Mouse (Mus musculus) intestine, embryonic 15.5 days (tissue): ENCODE measurements at regions not wholly inside any gene's neighbourhood (a gene's known extent, or its start where the extent isn't known, plus 50 kb on each side); places are given as distances from the start of the nearest gene placed in this dataset.
A peak's percentile ranks its signal among the peaks of the same experiment; 100 is the strongest.
"Not testable (repeated sequence)": the region's sequence is repeated elsewhere in the genome, so short reads cannot be mapped to it uniquely, and the experiment has no call there.

ENCODE experiments used
- ATAC-seq: fragments of 200-750 bp; cut with Nextera tagmentation; 2 replicates; pipeline ENCODE4 v1.8.0; 2017; ENCODE audit warnings: moderate TSS enrichment, moderate library complexity
- H3K27ac ChIP-seq: fragments of 300-500 bp; sonication (generic); 2 replicates; pipeline ENCODE4 v1.5.1; 2015; ENCODE audit warnings: mild to moderate bottlenecking, inconsistent platforms
- H3K27me3 ChIP-seq: fragments of 300-500 bp; sonication (generic); replicated peaks from 2 replicates; pipeline ENCODE4 v1.6.1; 2015; ENCODE audit warnings: inconsistent platforms
- H3K36me3 ChIP-seq: fragments of 300-500 bp; sonication (generic); 2 replicates; pipeline ENCODE4 v1.6.1; 2015; ENCODE audit warnings: inconsistent platforms
- H3K4me1 ChIP-seq: fragments of 300-500 bp; sonication (generic); replicated peaks from 2 replicates; pipeline ENCODE4 v1.6.1; 2015; ENCODE audit warnings: inconsistent platforms
- H3K4me2 ChIP-seq: fragments of 300-500 bp; sonication (generic); replicated peaks from 2 replicates; pipeline ENCODE4 v1.6.1; 2015; ENCODE audit warnings: mild to moderate bottlenecking, inconsistent platforms
- H3K4me3 ChIP-seq: fragments of 300-500 bp; sonication (generic); replicated peaks from 2 replicates; pipeline ENCODE4 v1.5.1; 2015; ENCODE audit warnings: inconsistent platforms
- H3K9ac ChIP-seq: fragments of 300-500 bp; sonication (generic); 2 replicates; pipeline ENCODE4 v1.6.1; 2015; ENCODE audit warnings: inconsistent platforms
- H3K9me3 ChIP-seq: fragments of 300-500 bp; sonication (generic); 2 replicates; pipeline ENCODE4 v1.6.1; 2016; ENCODE audit warnings: inconsistent platforms
- WGBS: fragments of 180-500 bp; shearing (Covaris S2); methylation state at CpG from one replicate; pipeline ENCODE4 v1.1.7; 2015; 5-methylcytosine and 5-hydroxymethylcytosine counted together

- Histone ChIP-seq H3K9ac (no peak overlapping the region), H3K9me3 (no peaks in the 10 kb centered on the region), H3K4me2 (no peak overlapping the region), H3K27ac (no peak overlapping the region), H3K4me3 (no peak overlapping the region), H3K4me1 (no peaks in the 10 kb centered on the region), H3K27me3 (no peaks in the 10 kb centered on the region), H3K36me3 (no peaks in the 10 kb centered on the region)
- 73% methylated on average over 1 of the region's 1 CpGs for WGBS
- ATAC-seq: no peak
These were observed 129.4 kb upstream of the Tmem185a start for GRCm38 (mm10) chrX:70606349-70606748.

GRCm38 (mm10) chrX:70582344-70582743, 105.4 kb upstream of the Tmem185a start:
- 17% methylated on average over 2 of the region's 2 CpGs for WGBS
- not testable (repeated sequence) for H3K36me3 ChIP-seq, ATAC-seq, H3K27me3 ChIP-seq, H3K9me3 ChIP-seq, H3K4me2 ChIP-seq, H3K4me1 ChIP-seq, H3K27ac ChIP-seq, H3K9ac ChIP-seq, H3K4me3 ChIP-seq

- no peaks in the 10 kb centered on the region for H3K9me3 ChIP-seq
- no peak overlapping the region for H3K9ac ChIP-seq
- no peak overlapping the region for H3K4me2 ChIP-seq
- no peak overlapping the region for H3K27ac ChIP-seq
- H3K27me3 ChIP-seq: no peaks in the 10 kb centered on the region
- H3K36me3 ChIP-seq: no peaks in the 10 kb centered on the region
- H3K4me3 ChIP-seq: no peak overlapping the region
- 42% methylated on average over 1 of the region's 1 CpGs for WGBS
- no peak for ATAC-seq
- no peaks in the 10 kb centered on the region for H3K4me1 ChIP-seq
These were observed 103.2 kb upstream of the Tmem185a start for GRCm38 (mm10) chrX:70580171-70580570.

GRCm38 (mm10) chrX:70574243-70574642, 97.3 kb upstream of the Tmem185a start:
- WGBS: 33% methylated on average over 2 of the region's 6 CpGs
- H3K4me2 ChIP-seq, H3K4me3 ChIP-seq, H3K36me3 ChIP-seq, H3K4me1 ChIP-seq, H3K27me3 ChIP-seq, ATAC-seq, H3K9me3 ChIP-seq, H3K27ac ChIP-seq, H3K9ac ChIP-seq: not testable (repeated sequence)

GRCm38 (mm10) chrX:70570586-70570985, 93.6 kb upstream of the Tmem185a start:
- H3K27me3 ChIP-seq, H3K4me2 ChIP-seq, H3K9me3 ChIP-seq, H3K4me1 ChIP-seq, H3K4me3 ChIP-seq, H3K9ac ChIP-seq, H3K36me3 ChIP-seq, H3K27ac ChIP-seq, ATAC-seq: not testable (repeated sequence)
- 76% methylated on average over 3 of the region's 4 CpGs for WGBS

- H3K4me1 ChIP-seq, H3K9ac ChIP-seq, H3K9me3 ChIP-seq, H3K27ac ChIP-seq, H3K4me3 ChIP-seq, H3K27me3 ChIP-seq, H3K4me2 ChIP-seq, H3K36me3 ChIP-seq: not testable (repeated sequence)
- WGBS: 60% methylated on average over 5 of the region's 6 CpGs
- 0 out of 2 replicates have a peak, but pooled peaks have one; percentile 39 for ATAC-seq
These were observed 92.5 kb upstream of the Tmem185a start for GRCm38 (mm10) chrX:70569339-70569979.
